Mouse (Mus musculus) C2C12 (cell line): ENCODE measurements at regions not wholly inside any gene's neighbourhood (a gene's known extent, or its start where the extent isn't known, plus 50 kb on each side); places are given as distances from the start of the nearest gene placed in this dataset.

Experiments
- H3K27me3 ChIP-seq: one replicate; pipeline ENCODE4 v1.6.1; 2011; ENCODE audit not compliant: control insufficient read depth, insufficient read depth, insufficient read length
- H3K36me3 ChIP-seq: one replicate; pipeline ENCODE4 v1.6.1; 2011; ENCODE audit not compliant: control insufficient read depth, insufficient read depth
- H3K4me3 ChIP-seq: one replicate; pipeline ENCODE4 v1.5.1; 2011; ENCODE audit warnings: mild to moderate bottlenecking, control low read depth; ENCODE audit not compliant: poor library complexity, insufficient read depth, severe bottlenecking
- H3K79me2 ChIP-seq: one replicate; pipeline ENCODE4 v1.6.1; 2011; ENCODE audit not compliant: control insufficient read depth, insufficient read depth
- H3K79me3 ChIP-seq: one replicate; pipeline ENCODE4 v1.6.1; 2011; ENCODE audit warnings: low read depth, control low read depth
- H3ac ChIP-seq: one replicate; pipeline ENCODE3; 2011; ENCODE audit warnings: low read depth; ENCODE audit not compliant: control insufficient read depth, insufficient read length
- CEBPB ChIP-seq: IDR thresholded peaks from one replicate; pipeline ENCODE4 v1.6.1; 2011; ENCODE audit warnings: low read depth, mild to moderate bottlenecking, control low read depth, moderate library complexity
- CTCF ChIP-seq: IDR thresholded peaks from one replicate; pipeline ENCODE4 v1.5.1; 2011; ENCODE audit not compliant: control insufficient read depth, insufficient read depth, insufficient read length
- FOSL1 ChIP-seq: IDR thresholded peaks from one replicate; pipeline ENCODE4 v1.8.0; 2011; ENCODE audit warnings: mild to moderate bottlenecking, low read length; ENCODE audit not compliant: poor library complexity, insufficient read depth, severe bottlenecking
- MAX ChIP-seq: IDR thresholded peaks from one replicate; pipeline ENCODE4 v1.6.1; 2011; ENCODE audit warnings: mild to moderate bottlenecking, control low read depth
- MYOD1 ChIP-seq: IDR thresholded peaks from one replicate; pipeline ENCODE4 v1.6.1; 2011; ENCODE audit warnings: low read depth; ENCODE audit not compliant: control insufficient read depth, insufficient read length
- MYOG ChIP-seq: IDR thresholded peaks from one replicate; pipeline ENCODE4 v1.6.1; 2011; ENCODE audit not compliant: control insufficient read depth, insufficient read length; ENCODE audit errors: extremely low read depth
- USF1 ChIP-seq: IDR thresholded peaks from one replicate; pipeline ENCODE4 v1.6.1; 2011; ENCODE audit warnings: low read depth, mild to moderate bottlenecking, control low read depth, moderate library complexity

DNA sequence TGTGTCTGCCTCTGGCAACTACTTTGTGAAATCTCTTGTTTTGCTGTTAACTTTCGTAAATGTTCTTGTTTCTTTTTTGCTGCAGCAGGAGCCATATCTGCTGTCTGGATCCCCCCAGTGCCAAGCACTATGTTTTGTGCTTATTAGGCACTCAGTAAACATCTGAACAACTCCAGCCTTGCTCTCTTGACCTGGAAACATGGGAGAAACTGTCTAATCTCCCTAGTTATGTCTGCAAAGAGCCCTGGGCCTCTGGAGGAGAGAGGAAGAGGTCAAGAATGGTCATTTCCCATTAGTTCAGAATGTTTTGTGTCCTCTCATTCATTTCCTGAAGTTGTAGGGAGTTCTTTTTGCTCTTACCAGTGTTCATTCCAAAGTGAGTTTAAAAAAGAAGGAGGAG is 93.1 kb upstream of the Tcf21 start:
- H3K79me3 ChIP-seq, result no peaks in the 10 kb centered on the region
- TF ChIP-seq USF1, result no peak
- no peak for TF ChIP-seq CTCF
- TF ChIP-seq MYOD1, result no peak
- TF ChIP-seq CEBPB, result no peak
- TF ChIP-seq MAX, result no peak
- TF ChIP-seq FOSL1, result no peak
- TF ChIP-seq MYOG, result no peak
- no peaks in the 10 kb centered on the region for H3K79me2 ChIP-seq
- no peak overlapping the region for H3ac ChIP-seq
- peaks cover 14% of the 10 kb centered on the region for H3K27me3 ChIP-seq
- no peak overlapping the region for H3K4me3 ChIP-seq
- no peaks in the 10 kb centered on the region for H3K36me3 ChIP-seq

DNA sequence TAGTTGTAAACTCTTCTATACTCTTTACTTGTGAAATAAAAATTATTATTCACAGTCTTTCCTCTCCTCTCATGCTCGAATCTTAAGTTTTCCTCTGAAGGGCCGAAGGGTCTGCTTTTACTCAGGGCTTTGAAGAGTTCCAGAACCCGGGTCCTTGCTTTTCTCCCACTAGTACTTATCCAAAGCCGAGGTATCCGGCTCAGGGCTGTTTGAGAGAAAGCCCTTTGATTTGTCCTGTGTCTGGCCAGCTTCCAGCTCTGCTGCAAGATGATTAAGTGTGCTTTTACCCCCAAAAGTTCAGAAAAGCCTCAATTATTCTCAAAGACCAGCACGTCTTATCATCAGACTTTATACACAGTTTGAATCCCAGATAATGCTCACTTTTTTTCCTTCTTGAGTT is 88.7 kb upstream of the Tcf21 start:
- TF ChIP-seq CTCF (no peak), USF1 (no peak), MYOD1 (no peak), MAX (no peak), MYOG (no peak), FOSL1 (no peak), CEBPB (no peak)
- H3ac ChIP-seq, result no peak overlapping the region
- peaks cover 19% of the 10 kb centered on the region for H3K27me3 ChIP-seq
- no peaks in the 10 kb centered on the region for H3K79me2 ChIP-seq
- no peak overlapping the region for H3K4me3 ChIP-seq
- H3K36me3 ChIP-seq, result no peaks in the 10 kb centered on the region
- no peaks in the 10 kb centered on the region for H3K79me3 ChIP-seq

DNA sequence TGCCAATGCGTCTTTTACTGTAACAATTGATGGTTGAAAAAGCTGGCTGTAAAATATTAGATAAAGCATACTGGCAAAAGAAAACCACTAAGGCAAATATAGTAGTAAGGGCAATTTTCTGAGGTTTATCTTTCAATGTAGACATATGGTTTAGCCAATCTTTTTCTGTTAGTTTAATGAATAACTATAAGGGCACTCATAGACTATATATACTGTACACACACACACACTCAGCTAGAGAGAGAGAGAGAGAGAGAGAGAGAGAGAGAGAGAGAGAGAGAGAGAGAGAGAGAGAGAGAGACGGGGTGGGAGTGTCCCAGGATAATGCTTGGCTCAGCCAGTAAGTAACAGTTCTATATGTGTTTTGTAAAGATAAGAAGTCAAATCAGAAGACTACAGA is 85.3 kb upstream of the Tcf21 start:
- TF ChIP-seq USF1 (no peak), CEBPB (no peak), MAX (no peak), MYOG (no peak), CTCF (no peak)
- H3K79me3 ChIP-seq, result no peaks in the 10 kb centered on the region
- H3ac ChIP-seq, result no peak overlapping the region
- H3K36me3 ChIP-seq, result no peaks in the 10 kb centered on the region
- no peaks in the 10 kb centered on the region for H3K79me2 ChIP-seq
- peaks cover 11% of the 10 kb centered on the region for H3K27me3 ChIP-seq
- H3K4me3 ChIP-seq, result no peak overlapping the region

- Histone ChIP-seq H3K79me3 (no peaks in the 10 kb centered on the region), H3K27me3 (peaks cover 10% of the 10 kb centered on the region), H3K79me2 (no peaks in the 10 kb centered on the region), H3K36me3 (no peaks in the 10 kb centered on the region), H3ac (no peak overlapping the region), H3K4me3 (no peak overlapping the region)
- TF ChIP-seq CTCF (no peak), USF1 (no peak), MYOD1 (no peak), MAX (no peak), FOSL1 (no peak), CEBPB (no peak), MYOG (no peak)
These were observed 73.5 kb upstream of the Tcf21 start for GRCm38 (mm10) chr10:22893442-22893985.

GRCm38 (mm10) chr10:22887451-22887850 is 67.5 kb upstream of the Tcf21 start:
- H3K4me3 ChIP-seq, result no peak overlapping the region
- H3K36me3 ChIP-seq, result no peaks in the 10 kb centered on the region
- H3ac ChIP-seq, result no peak overlapping the region
- no peaks in the 10 kb centered on the region for H3K27me3 ChIP-seq
- no peaks in the 10 kb centered on the region for H3K79me3 ChIP-seq
- no peaks in the 10 kb centered on the region for H3K79me2 ChIP-seq
- TF ChIP-seq MYOG, result no peak
- TF ChIP-seq CEBPB, result no peak
- TF ChIP-seq FOSL1, result no peak
- no peak for TF ChIP-seq MYOD1
- no peak for TF ChIP-seq USF1

DNA sequence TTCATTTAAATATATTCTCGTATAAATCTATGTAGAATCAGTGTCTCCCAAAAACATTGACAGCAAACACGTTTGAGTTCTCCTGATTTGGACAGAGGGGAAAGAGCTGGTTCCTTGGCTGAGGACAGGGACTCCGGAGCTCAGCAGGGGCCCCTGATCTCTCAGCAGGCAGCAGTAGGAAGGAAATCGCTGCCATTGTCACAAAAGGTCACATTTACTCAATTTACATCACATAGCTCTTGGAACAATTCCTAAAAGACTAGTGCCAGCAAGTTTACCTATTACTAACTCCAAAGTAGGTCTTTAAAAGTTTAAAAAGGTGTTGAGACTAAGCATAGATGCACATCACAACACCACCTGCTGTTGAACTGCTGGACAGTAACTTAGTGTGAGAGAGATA is 59.7 kb upstream of the Tcf21 start:
- Histone ChIP-seq H3K79me2 (no peaks in the 10 kb centered on the region), H3K27me3 (peaks cover 16% of the 10 kb centered on the region), H3ac (no peak overlapping the region), H3K79me3 (no peaks in the 10 kb centered on the region), H3K36me3 (no peaks in the 10 kb centered on the region), H3K4me3 (no peak overlapping the region)
- no peak for TF ChIP-seq MAX
- no peak for TF ChIP-seq MYOG
- TF ChIP-seq FOSL1, result no peak
- TF ChIP-seq CTCF, result no peak
- no peak for TF ChIP-seq MYOD1
- no peak for TF ChIP-seq USF1
- no peak for TF ChIP-seq CEBPB
